Mouse (Mus musculus): ENCODE measurements at regions not wholly inside any gene's neighbourhood (a gene's known extent, or its start where the extent isn't known, plus 50 kb on each side); places are given as distances from the start of the nearest gene placed in this dataset.
A peak's percentile ranks its signal among the peaks of the same experiment; 100 is the strongest.

DNA sequence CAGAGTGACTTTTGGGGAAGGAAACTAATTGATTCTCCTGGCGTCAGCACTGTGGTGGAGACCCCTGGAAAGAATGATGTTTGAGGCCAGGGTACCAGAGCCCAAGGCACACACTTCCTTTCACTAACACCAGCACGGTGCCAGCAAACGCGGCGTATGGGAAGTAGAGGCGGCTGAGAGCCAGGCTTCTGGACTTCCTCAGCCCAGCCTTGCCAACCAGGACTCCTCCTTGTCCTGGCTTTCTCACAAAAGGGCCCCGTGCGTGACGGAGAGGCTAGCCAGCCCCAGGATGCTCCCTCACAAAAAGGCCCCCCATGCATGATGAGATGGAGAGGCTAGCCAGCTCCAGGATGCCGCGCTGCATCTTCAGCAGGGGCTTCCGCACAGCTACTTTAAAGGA, 502.1 kb upstream of the Adam5 start:
- Histone ChIP-seq H3K36me3 (no peaks in the 10 kb centered on the region), H3K27me3 (ENCODE audit: low read depth, poor library complexity, severe bottlenecking) (no peaks in the 10 kb centered on the region), H3K4me1 (peaks cover 27% of the 10 kb centered on the region), H3K4me3 (no peak overlapping the region), H3K9me3 (replicated peaks) (no peaks in the 10 kb centered on the region), H3K27ac (peak overlapping the region; percentile 31; the same call in 1 of the 2 replicates)
- DNase-seq (ENCODE audit: low spot score), result no peak
- WGBS, result 76% methylated on average over 12 of the region's 12 CpGs

DNA sequence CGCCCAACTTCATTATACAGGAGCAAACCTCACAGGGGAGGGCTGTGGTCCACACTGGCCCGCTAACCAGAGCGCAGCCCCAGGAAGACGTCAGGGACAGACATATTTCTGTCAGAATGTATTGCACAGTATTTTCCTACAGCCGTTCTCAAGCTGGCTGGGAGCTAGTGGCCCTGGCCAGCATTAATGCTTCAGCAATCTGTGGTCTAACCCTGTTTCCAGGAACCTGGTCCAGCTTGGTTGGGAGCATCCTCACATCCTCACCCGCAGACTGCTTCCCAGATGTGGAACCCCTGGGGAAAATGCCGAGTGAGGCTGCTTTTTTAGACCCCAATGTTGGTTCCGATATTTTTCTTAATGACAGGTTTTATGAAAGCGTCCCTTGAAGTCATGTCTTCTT, 500.6 kb upstream of the Adam5 start:
- Histone ChIP-seq H3K9me3 (replicated peaks) (no peaks in the 10 kb centered on the region), H3K27me3 (ENCODE audit: low read depth, poor library complexity, severe bottlenecking) (no peaks in the 10 kb centered on the region), H3K27ac (no peak overlapping the region), H3K4me1 (peaks cover 16% of the 10 kb centered on the region), H3K36me3 (no peaks in the 10 kb centered on the region), H3K4me3 (no peak overlapping the region)
- no peak for DNase-seq (ENCODE audit: low spot score)
- 86% methylated on average over 9 of the region's 9 CpGs for WGBS

DNA sequence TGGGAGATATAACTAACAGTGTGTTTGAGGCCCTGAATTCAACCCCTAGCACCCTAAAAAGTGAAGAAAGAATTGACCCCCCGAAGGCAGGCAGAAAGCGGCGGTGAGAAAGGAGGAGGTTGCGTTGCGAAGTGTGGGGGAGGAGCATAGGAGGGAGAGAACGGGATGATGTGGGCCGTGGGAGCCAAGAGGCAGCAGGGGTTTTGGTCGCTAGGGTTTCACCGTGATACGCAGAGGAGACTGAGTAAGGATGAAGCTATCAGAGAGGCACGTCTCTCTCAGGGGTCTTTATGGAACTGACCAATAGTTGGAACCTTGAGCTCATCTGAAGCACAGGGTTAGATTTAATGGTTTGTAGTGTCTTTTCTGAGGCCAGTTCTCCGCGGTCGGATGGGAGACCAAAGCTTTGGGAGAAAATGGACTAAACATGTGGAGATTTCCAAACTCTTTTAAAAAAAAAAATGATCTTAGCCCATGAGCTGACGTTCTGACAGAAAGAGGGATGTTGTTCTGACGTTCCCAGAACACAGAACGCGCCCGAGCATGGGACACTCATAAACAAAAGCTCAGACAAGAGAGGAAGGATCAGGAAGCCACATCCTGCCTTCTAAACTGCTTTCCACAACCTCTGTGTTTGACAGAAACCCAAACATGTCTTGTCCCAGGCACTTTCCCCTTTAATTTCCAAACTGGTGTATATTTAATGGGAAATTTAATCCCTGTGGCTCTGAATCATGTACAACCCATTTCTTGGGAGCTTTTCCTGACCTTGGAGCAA, 499.7 kb upstream of the Adam5 start:
- WGBS, result 51% methylated on average over 19 of the region's 19 CpGs
- DNase-seq (ENCODE audit: low spot score), result no peak
- Histone ChIP-seq H3K9me3 (replicated peaks) (no peaks in the 10 kb centered on the region), H3K4me3 (no peak overlapping the region), H3K4me1 (peaks cover 7% of the 10 kb centered on the region), H3K36me3 (no peaks in the 10 kb centered on the region), H3K27ac (no peak overlapping the region), H3K27me3 (ENCODE audit: low read depth, poor library complexity, severe bottlenecking) (no peaks in the 10 kb centered on the region)

DNA sequence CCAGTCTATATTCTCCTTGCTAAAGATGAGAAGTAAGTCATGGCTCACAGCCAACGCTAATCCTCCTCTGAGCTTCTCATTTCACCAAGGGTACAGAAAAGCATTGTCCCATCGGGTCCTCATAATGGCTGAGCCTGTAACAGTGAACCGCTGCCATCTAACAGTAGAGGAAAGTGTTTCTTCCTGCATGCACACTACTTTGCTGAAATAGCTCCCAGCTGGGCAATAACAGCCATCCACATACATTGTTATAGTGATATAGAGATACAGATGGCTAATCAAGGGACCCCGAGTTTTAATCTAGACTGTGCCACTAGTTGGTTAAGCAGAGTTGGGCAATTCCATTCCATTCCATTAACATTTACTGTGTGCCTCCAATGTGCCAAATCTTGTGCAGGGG, 492.2 kb upstream of the Adam5 start:
- DNase-seq (ENCODE audit: low spot score), result no peak
- Histone ChIP-seq H3K9me3 (replicated peaks) (no peaks in the 10 kb centered on the region), H3K36me3 (no peaks in the 10 kb centered on the region), H3K27me3 (ENCODE audit: low read depth, poor library complexity, severe bottlenecking) (no peaks in the 10 kb centered on the region), H3K4me3 (no peak overlapping the region), H3K27ac (no peak overlapping the region), H3K4me1 (peaks cover 8% of the 10 kb centered on the region; the same call in 1 of the 2 replicates)
- 90% methylated on average over 4 of the region's 4 CpGs for WGBS

DNA sequence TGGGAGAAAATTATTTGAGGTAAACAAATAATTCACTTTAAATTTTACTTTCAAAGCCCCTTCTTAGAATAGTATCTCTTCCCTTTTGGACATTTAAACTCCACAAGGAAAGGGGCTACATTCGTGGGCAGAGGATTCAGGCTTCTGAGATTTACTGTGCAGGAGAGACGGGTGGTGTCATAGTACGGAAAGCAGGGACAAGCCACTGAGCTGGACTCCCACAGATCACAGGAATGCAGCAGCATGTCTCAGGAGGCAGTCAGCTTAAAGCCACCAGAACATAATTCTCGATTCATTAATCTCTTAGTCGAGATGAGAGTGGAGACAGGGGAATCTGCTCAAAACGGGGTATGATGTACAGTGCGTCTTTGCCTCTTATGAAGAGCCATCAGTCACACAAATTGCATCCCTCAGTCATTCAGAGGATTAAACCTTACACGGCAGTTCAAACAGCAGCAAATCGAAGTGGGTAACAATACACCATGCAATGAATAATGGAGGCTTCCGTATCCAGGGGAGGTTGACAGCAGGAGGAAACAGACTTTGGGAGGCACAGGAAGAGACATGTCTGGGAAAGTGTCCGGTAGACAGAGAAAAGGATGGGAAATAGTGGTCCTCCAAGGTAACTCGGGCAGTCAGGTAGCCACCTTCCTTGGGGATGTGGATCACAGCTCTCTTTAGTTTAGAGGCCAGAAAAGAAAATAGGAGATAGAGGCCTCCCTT, 487.8 kb upstream of the Adam5 start:
- no peak overlapping the region for H3K4me3 ChIP-seq

DNA sequence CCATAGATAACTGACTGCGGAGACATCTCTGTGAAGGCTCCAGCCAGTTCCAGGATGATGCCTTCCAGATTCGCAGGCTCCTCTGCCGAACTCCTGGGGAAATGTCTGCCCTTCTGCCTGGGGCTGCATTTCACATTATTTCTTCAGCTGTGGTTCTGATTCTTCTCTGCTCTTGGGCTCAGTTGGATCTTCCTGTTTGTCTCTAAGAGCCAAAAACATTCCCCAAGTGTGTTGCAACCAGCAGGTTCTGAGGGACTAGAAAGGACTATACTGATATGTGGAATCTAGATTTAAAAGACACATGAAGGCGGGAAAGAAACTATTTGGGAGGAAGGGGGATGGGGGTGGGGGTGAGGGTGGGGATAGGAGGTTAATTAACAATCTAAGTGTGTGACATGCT, 483.8 kb upstream of the Adam5 start:
- H3K9me3 ChIP-seq (replicated peaks), result no peaks in the 10 kb centered on the region
- 88% methylated on average over 4 of the region's 4 CpGs for WGBS
- H3K27ac ChIP-seq, result no peak overlapping the region
- no peak overlapping the region for H3K4me3 ChIP-seq
- H3K27me3 ChIP-seq (ENCODE audit: low read depth, poor library complexity, severe bottlenecking), result no peaks in the 10 kb centered on the region
- no peaks in the 10 kb centered on the region for H3K36me3 ChIP-seq
- no peak for DNase-seq (ENCODE audit: low spot score)
- peaks cover 18% of the 10 kb centered on the region; the same call in 1 of the 2 replicates for H3K4me1 ChIP-seq

More for the DNA sequence above, 487.8 kb upstream of the Adam5 start:
- no peaks in the 10 kb centered on the region for H3K36me3 ChIP-seq
- WGBS, result 59% methylated on average over 12 of the region's 12 CpGs
- no peak for DNase-seq (ENCODE audit: low spot score)
- no peaks in the 10 kb centered on the region for H3K9me3 ChIP-seq (replicated peaks)
- H3K4me1 ChIP-seq, result peaks cover 15% of the 10 kb centered on the region; the same call in 1 of the 2 replicates
- H3K27me3 ChIP-seq (ENCODE audit: low read depth, poor library complexity, severe bottlenecking), result no peaks in the 10 kb centered on the region
- H3K27ac ChIP-seq, result no peak overlapping the region

DNA sequence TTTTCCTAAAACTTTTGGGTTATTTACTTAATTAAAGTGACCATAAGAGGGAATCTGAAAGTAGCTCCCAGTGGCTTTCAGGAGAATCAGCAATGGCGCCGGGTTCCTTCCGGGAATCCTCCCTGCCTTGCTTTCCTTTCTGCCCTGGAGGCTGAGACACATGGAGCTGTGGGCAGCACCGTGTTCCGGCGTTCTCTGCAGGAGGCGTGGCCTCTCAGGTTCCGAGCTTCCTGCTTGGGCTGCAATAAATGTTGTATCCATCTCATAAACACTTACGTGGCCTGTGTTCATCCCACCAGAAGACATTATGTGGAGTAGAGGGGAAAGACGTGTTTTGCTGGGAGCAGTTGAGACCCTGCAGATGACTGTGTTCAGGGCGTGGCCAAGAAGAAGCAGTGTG, 483.3 kb upstream of the Adam5 start:
- Histone ChIP-seq H3K4me3 (no peak overlapping the region), H3K27me3 (ENCODE audit: low read depth, poor library complexity, severe bottlenecking) (no peaks in the 10 kb centered on the region), H3K4me1 (peaks cover 18% of the 10 kb centered on the region; the same call in 1 of the 2 replicates), H3K9me3 (replicated peaks) (no peaks in the 10 kb centered on the region), H3K36me3 (no peaks in the 10 kb centered on the region), H3K27ac (no peak overlapping the region)
- no peak for DNase-seq (ENCODE audit: low spot score)
- 83% methylated on average over 11 of the region's 11 CpGs for WGBS

DNA sequence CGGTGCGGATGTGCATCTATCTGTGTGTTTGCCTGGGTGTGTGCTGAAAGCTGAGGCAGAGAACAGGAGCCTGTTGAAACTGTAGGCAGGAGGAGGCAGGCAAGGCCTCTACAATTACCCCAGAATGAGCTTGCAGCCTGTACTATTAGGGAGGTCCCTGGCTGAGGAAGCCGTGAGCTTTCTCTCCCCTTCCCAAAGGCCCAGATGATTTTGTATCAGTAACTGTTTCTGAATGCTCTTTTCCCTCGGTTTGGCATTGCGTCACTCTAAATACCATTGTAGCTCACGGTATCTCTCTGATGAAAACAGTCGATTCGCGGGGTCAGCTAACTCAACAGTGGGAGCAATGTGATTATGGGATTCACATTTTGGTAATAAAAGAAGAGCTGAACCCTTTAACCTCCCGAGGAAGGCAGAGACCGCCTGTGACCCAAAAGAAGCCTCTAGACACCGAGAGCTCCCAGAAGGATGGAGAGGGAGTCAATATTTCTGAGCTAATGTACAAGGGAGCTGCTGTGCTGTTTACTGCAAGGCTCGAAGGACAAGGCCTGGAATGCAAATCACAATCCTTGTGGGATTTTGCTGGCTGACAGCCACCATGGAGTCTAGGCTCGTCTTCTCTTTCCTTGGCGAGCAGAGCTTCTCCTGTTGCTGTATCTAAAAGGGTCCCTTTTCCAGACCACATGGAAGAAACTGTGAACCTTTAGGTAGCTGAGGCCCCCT, 482.8 kb upstream of the Adam5 start:
- H3K4me3 ChIP-seq, result no peak overlapping the region
- H3K9me3 ChIP-seq (replicated peaks), result no peaks in the 10 kb centered on the region
- 86% methylated on average over 15 of the region's 15 CpGs for WGBS
- no peaks in the 10 kb centered on the region for H3K36me3 ChIP-seq
- no peak overlapping the region for H3K27ac ChIP-seq
- H3K27me3 ChIP-seq (ENCODE audit: low read depth, poor library complexity, severe bottlenecking), result no peaks in the 10 kb centered on the region
- peaks cover 12% of the 10 kb centered on the region; the same call in 1 of the 2 replicates for H3K4me1 ChIP-seq
- DNase-seq (ENCODE audit: low spot score), result no peak
